Mouse (Mus musculus) CH12.LX (cell line): ENCODE results near the gene Map1b. TPM values are rescaled to one million over a fixed set of nuclear protein-coding genes. Genes with fewer than 3 reads are reported as not detected.

Source experiments
- DNase-seq: peaks from one replicate; pipeline ENCODE4 v3.0.0-alpha.2; 2013; ENCODE audit errors: extremely low read depth
- H3K27ac ChIP-seq: 2 replicates; pipeline ENCODE4 v1.5.1; 2012; ENCODE audit warnings: low read depth, mild to moderate bottlenecking, control low read depth, moderate library complexity; ENCODE audit not compliant: insufficient read depth
- H3K27me3 ChIP-seq: replicated peaks from 2 replicates; pipeline ENCODE3; 2012; ENCODE audit warnings: inconsistent platforms
- H3K36me3 ChIP-seq, 2 experiments: replicated peaks in 1 of 2; 2 replicates each; pipeline versions ENCODE3 to v1.6.1; 2012; ENCODE audit warnings: inconsistent platforms in 1 of 2, low read length in 1 of 2, mild to moderate bottlenecking in 1 of 2, mixed read lengths in 1 of 2, moderate library complexity in 1 of 2; ENCODE audit not compliant: control insufficient read depth in 1 of 2, insufficient read depth in 1 of 2
- H3K4me1 ChIP-seq, 2 experiments: 2 replicates each; pipeline ENCODE4 v1.6.1; 2012; ENCODE audit warnings: inconsistent platforms in 1 of 2, moderate library complexity in 1 of 2; ENCODE audit not compliant: insufficient read depth in 2 of 2, control insufficient read depth in 1 of 2
- H3K4me2 ChIP-seq: 2 replicates; pipeline ENCODE4 v1.6.1; 2012; ENCODE audit warnings: low read depth, mild to moderate bottlenecking, control low read depth; ENCODE audit not compliant: poor library complexity, insufficient read depth, severe bottlenecking
- H3K4me3 ChIP-seq, 3 experiments: fragments of 150-350 bp in 1 of 3; sonication (generic) in 1 of 3; replicated peaks in 1 of 3; 2 replicates each; pipeline versions ENCODE3 to v1.5.1; 2011 to 2012; ENCODE audit warnings: low read depth in 2 of 3, low read length in 2 of 3, mild to moderate bottlenecking in 2 of 3, moderate library complexity in 2 of 3, control low read depth in 1 of 3, improper control_type of control experiment in 1 of 3, inconsistent platforms in 1 of 3, mixed read lengths in 1 of 3; ENCODE audit not compliant: poor library complexity in 1 of 3
- H3K79me2 ChIP-seq: replicated peaks from 2 replicates; pipeline ENCODE4 v1.6.1; 2012; ENCODE audit warnings: mild to moderate bottlenecking, moderate library complexity; ENCODE audit not compliant: control insufficient read depth, poor library complexity, insufficient read depth, severe bottlenecking; ENCODE audit errors: extremely low read depth
- H3K9ac ChIP-seq: 2 replicates; pipeline ENCODE4 v1.6.1; 2012; ENCODE audit warnings: low read depth, mild to moderate bottlenecking, control low read depth, moderate library complexity; ENCODE audit not compliant: insufficient read depth
- H3K9me3 ChIP-seq: replicated peaks from 2 replicates; pipeline ENCODE3; 2012; ENCODE audit warnings: low read length, inconsistent platforms, mixed read lengths
- BHLHE40 ChIP-seq: IDR thresholded peaks from 2 replicates; pipeline ENCODE4 v1.6.1; 2011; ENCODE audit warnings: mild to moderate bottlenecking, low read depth, low read length, improper control_type of control experiment
- CTCF ChIP-seq, 2 experiments: IDR thresholded peaks in 1 of 2; conservative IDR thresholded peaks in 1 of 2; 2 replicates each; pipeline ENCODE4 v1.5.1; 2011 to 2012; ENCODE audit warnings: low read depth in 2 of 2, low read length in 2 of 2, improper control_type of control experiment in 1 of 2, inconsistent platforms in 1 of 2, mild to moderate bottlenecking in 1 of 2, moderate library complexity in 1 of 2
- GABPA ChIP-seq: IDR thresholded peaks from 2 replicates; pipeline ENCODE4 v1.6.1; 2012; ENCODE audit warnings: low read depth, low read length, improper control_type of control experiment, inconsistent platforms; ENCODE audit not compliant: insufficient replicate concordance
- IRF4 ChIP-seq: IDR thresholded peaks from 2 replicates; pipeline ENCODE4 v1.6.1; 2014; ENCODE audit warnings: low read depth, mild to moderate bottlenecking, inconsistent platforms, low read length, improper control_type of control experiment
- JUN ChIP-seq: IDR thresholded peaks from 2 replicates; pipeline ENCODE4 v1.6.1; 2011; ENCODE audit warnings: low read depth, mild to moderate bottlenecking, low read length, improper control_type of control experiment, moderate library complexity; ENCODE audit not compliant: insufficient read depth
- KAT2A ChIP-seq: IDR thresholded peaks from 2 replicates; pipeline ENCODE4 v1.6.1; 2012; ENCODE audit warnings: low read length, improper control_type of control experiment, inconsistent platforms; ENCODE audit not compliant: insufficient replicate concordance
- MEF2A ChIP-seq: IDR thresholded peaks from 2 replicates; pipeline ENCODE4 v1.6.1; 2014; ENCODE audit warnings: low read depth, mild to moderate bottlenecking, inconsistent platforms, low read length, improper control_type of control experiment, borderline replicate concordance
- NELFE ChIP-seq: IDR thresholded peaks from 2 replicates; pipeline ENCODE4 v1.6.1; 2011; ENCODE audit warnings: low read depth, low read length, improper control_type of control experiment
- PAX5 ChIP-seq: IDR thresholded peaks from 2 replicates; pipeline ENCODE4 v1.6.1; 2012; ENCODE audit warnings: low read length, inconsistent platforms, mixed read lengths
- POLR2A ChIP-seq: IDR thresholded peaks from 2 replicates; pipeline ENCODE4 v1.6.1; 2011; ENCODE audit warnings: low read depth, mild to moderate bottlenecking, improper control_type of control experiment, low read length
- RAD21 ChIP-seq: IDR thresholded peaks from 2 replicates; pipeline ENCODE4 v1.6.1; 2011; ENCODE audit warnings: low read depth, mild to moderate bottlenecking, low read length, improper control_type of control experiment, moderate library complexity
- SIN3A ChIP-seq: IDR thresholded peaks from 2 replicates; pipeline ENCODE4 v1.6.1; 2012; ENCODE audit warnings: low read length, improper control_type of control experiment, inconsistent platforms
- SMC3 ChIP-seq: IDR thresholded peaks from 2 replicates; pipeline ENCODE4 v1.6.1; 2011; ENCODE audit warnings: low read depth, low read length, improper control_type of control experiment
- TBP ChIP-seq: conservative IDR thresholded peaks from 2 replicates; pipeline ENCODE4 v1.6.1; 2011; ENCODE audit warnings: low read depth, low read length, improper control_type of control experiment
- UBTF ChIP-seq: IDR thresholded peaks from 2 replicates; pipeline ENCODE4 v1.6.1; 2012; ENCODE audit warnings: low read depth, mild to moderate bottlenecking, inconsistent platforms, low read length, improper control_type of control experiment, moderate library complexity
- USF1 ChIP-seq: IDR thresholded peaks from 2 replicates; pipeline ENCODE4 v1.6.1; 2014; ENCODE audit warnings: low read depth, mild to moderate bottlenecking, inconsistent platforms, low read length, improper control_type of control experiment
- ZC3H11A ChIP-seq: IDR thresholded peaks from 2 replicates; pipeline ENCODE4 v1.6.1; 2012; ENCODE audit warnings: low read depth, mild to moderate bottlenecking, inconsistent platforms, low read length, improper control_type of control experiment
- dilution Hi-C: fragments of 300-500 bp; cut with MboI; formaldehyde crosslinking; loops from 2 replicates; pipeline ENCODE4 v1.14.3; 2020; ENCODE audit warnings: low sequenced_read_pairs; ENCODE audit not compliant: extremely low pct_unique_long_range_greater_than_20kb, extremely low pct_ligation_motif_present
- in situ Hi-C: fragments of 300-500 bp; cut with MboI; formaldehyde crosslinking; loops from 3 replicates; pipeline ENCODE4 v1.14.3; 2019; ENCODE audit warnings: low sequenced_read_pairs, low pct_ligation_motif_present, low pct_unique_long_range_greater_than_20kb, mixed read lengths
- polyA plus RNA-seq: library from polyadenylated mRNA; unstranded; fragments of >175 nt; gene quantifications from 2 replicates; pipeline ENCODE4 v1.2.1, GENCODE M21; 2012; ENCODE audit warnings: low read depth; ENCODE audit not compliant: insufficient read length
- total RNA-seq, 2 experiments: library from RNA; depleted of rRNA; stranded (reverse); fragments of 300-350 nt in 1 of 2; fragments of >200 nt in 1 of 2; gene quantifications; 2 replicates each; pipeline ENCODE4 v1.2.3; 2012 to 2014

Gene Map1b
- total and polyA plus RNA-seq, 3 experiments, result 0.04 to 0.08 TPM; not detected in 1

- H3K4me1 ChIP-seq, result peaks cover 0 to 5% of the 10 kb centered on the region in 2 experiments; a peak in 2 of 4 replicates
- no peaks in the 10 kb centered on the region for H3K36me3 ChIP-seq
- no peak overlapping the region for H3K4me3 ChIP-seq
- dilution Hi-C loops (no loop called here), in situ Hi-C loops (no loop called here)
- no peak for TF ChIP-seq JUN
- TF ChIP-seq UBTF, result no peak
- TF ChIP-seq KAT2A, result no peak
- TF ChIP-seq MEF2A, result no peak
- TF ChIP-seq GABPA, result no peak
- no peak for TF ChIP-seq USF1
- no peak for TF ChIP-seq CTCF (conservative IDR thresholded peaks at IDR 0.05 in 1 of 2, IDR thresholded peaks at IDR 0.05 in 1 of 2; ENCODE audit: low read depth in 2 of 2, low read length in 2 of 2)
- TF ChIP-seq RAD21, result no peak
- no peak for TF ChIP-seq TBP
- TF ChIP-seq BHLHE40, result no peak
- TF ChIP-seq SMC3, result no peak
- TF ChIP-seq NELFE, result no peak
- TF ChIP-seq SIN3A, result no peak
- TF ChIP-seq ZC3H11A, result no peak
- H3K27me3 ChIP-seq, result no peaks in the 10 kb centered on the region
- no peak overlapping the region for H3K9ac ChIP-seq
- H3K27ac ChIP-seq, result no peak overlapping the region
- DNase-seq, result no peak
- H3K4me2 ChIP-seq, result no peak overlapping the region
- H3K79me2 ChIP-seq, result no peaks in the 10 kb centered on the region
- no peaks in the 10 kb centered on the region for H3K9me3 ChIP-seq
Observed at GRCm38 (mm10) chr13:99485331-99485733, 31.0 kb downstream of the Map1b start.

GRCm38 (mm10) chr13:99484905-99485304, 31.4 kb downstream of the Map1b start:
- TF ChIP-seq IRF4, result no peak
- no peak for TF ChIP-seq CTCF (conservative IDR thresholded peaks at IDR 0.05 in 1 of 2, IDR thresholded peaks at IDR 0.05 in 1 of 2; ENCODE audit: low read depth in 2 of 2, low read length in 2 of 2)
- no peak for TF ChIP-seq POLR2A
- TF ChIP-seq PAX5, result no peak
- no peak for TF ChIP-seq KAT2A
- Histone ChIP-seq H3K27ac (no peak overlapping the region), H3K4me1 (peaks cover 0 to 5% of the 10 kb centered on the region in 2 experiments; a peak in 2 of 4 replicates), H3K9me3 (no peaks in the 10 kb centered on the region), H3K4me3 (no peak overlapping the region), H3K27me3 (no peaks in the 10 kb centered on the region), H3K4me2 (no peak overlapping the region), H3K9ac (no peak overlapping the region), H3K79me2 (no peaks in the 10 kb centered on the region), H3K36me3 (no peaks in the 10 kb centered on the region)
- dilution Hi-C loops, result no loop called here
- in situ Hi-C loops, result no loop called here
- DNase-seq, result no peak
